Mouse (Mus musculus) cerebellum, adult (tissue): ENCODE measurements around the gene Lhfpl2.

Experiments used
- ATAC-seq: cut with Nextera tagmentation; 2 replicates; pipeline ENCODE4 v1.9.2; 2017; ENCODE audit warnings: mild to moderate bottlenecking, moderate library complexity, mixed read lengths; ENCODE audit not compliant: insufficient number of reproducible peaks, low FRiP score, low TSS enrichment

Lhfpl2 gene

DNA sequence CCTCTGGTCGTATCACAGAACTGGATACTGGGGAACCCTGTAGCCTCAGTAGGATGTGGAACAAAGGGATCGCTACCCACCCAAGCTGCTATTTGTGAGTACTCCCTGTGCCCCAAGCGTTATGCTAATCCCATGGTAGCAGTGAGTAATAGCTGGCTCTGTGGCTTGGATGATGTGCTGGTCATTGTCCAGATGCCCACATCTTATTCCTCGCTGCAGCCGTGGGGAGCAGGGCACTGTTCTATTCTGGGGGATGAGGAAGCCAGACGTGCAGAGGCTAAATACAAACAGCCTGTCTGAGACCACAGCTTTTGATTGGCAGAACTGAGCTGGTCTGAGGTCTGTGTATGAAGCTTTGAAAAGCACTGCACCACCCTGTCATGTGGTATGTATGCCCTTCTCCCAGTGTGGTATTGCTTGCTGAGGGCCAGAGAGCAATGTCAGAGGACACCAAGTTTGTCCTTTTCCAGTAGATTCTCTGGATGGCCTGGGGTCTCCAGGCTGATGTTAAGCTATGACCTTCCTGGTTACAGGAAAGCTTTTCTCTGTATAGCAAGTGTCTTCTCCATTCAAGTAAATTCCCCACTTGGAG is 111.8 kb downstream of the Lhfpl2 start:
- no peak for ATAC-seq

DNA sequence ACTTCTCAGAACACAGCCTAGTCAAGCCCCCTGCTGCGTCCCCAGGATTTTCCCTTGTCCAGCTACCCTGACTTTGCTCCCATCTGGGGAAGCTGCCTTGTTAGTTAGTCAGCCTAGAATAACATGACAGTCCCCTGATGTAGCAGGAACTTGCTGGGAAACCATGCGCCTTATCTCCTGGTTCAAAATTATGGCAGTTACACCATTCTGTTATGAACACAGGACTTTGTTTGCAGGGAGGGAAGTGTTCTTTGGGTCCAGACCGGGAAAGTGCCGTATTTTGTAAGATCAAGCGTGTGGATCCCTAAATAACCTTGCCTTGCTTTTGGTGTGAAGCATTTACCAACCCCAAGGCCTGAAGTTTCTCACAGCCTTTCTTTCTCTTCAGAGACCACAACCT is 114.0 kb downstream of the Lhfpl2 start:
- no peak for ATAC-seq

DNA sequence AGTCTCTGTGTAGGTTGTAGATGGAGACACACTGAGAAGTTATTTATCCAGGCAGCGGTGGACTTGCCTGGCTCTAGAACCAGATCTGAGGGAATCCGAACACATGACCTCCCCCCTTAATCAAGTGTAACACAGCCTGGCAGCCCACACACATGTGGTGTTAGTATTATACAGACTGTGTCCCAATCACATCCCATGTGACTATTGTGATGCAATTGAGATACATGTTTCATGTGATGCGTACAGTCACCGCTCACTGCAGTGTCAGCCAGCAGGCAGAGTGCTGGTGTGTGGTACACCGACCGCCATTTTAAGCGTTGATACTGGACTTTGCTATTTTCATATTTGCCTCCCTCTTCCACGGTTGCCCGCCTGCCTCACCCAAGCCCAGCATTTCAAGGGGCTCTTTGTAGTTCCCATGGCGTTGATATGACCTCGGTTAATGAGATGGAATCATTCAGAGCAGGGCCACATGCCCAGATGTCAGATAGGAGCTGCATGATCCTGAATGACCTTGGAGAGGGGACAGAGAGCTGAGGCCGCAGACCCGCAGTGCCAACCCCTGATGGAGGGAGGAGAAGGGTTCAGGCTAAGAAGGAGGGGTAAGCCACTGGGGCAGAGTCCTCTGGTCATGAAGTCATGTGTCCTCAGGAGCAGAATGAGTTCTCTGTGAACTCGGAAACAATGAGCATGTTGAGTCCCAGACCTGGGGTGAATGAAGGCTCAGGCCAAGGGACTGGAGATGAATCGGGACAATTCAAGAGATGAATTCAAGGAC is 115.1 kb downstream of the Lhfpl2 start:
- ATAC-seq = no peak

DNA sequence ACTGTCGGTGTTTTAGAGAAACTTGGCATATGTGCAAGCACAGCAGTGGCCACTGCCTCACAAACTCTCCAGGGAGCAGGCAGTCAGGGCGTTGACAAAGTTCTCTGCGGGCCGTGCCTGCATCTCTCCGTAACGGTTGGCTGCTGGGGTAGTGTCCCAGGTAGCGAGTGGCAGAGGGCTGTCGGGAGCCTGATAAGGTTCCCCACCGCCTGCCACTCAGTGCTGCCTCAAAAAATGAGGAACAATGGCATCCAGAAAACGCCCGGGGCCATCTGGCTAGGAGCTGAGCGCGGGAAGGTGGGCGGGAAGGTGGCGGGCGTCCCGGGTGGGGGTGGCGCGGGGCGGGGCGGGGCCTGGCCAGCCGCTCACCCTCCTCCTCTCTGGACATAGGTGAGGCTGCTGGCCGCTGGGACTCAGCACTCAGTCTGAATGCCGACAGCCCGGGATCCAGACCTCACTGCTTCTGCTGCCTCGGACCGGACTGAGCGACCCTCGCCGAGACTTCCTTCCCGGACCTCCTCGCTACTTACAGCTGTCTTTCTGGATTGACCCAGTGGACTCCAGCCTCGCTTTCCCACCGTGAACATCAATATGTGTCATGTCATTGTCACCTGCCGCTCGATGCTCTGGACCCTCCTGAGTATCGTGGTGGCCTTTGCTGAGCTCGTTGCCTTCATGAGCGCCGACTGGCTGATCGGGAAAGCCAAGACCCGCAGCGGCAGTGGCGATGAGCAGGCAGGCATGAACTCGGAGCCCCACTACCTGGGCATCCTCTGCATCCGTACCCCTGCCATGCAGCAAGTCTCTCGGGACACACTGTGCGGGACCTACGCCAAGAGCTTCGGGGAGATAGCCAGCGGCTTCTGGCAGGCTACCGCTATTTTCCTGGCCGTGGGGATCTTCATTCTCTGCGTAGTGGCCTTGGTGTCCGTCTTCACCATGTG is 116.3 kb downstream of the Lhfpl2 start:
- ATAC-seq = peak; percentile 31

DNA sequence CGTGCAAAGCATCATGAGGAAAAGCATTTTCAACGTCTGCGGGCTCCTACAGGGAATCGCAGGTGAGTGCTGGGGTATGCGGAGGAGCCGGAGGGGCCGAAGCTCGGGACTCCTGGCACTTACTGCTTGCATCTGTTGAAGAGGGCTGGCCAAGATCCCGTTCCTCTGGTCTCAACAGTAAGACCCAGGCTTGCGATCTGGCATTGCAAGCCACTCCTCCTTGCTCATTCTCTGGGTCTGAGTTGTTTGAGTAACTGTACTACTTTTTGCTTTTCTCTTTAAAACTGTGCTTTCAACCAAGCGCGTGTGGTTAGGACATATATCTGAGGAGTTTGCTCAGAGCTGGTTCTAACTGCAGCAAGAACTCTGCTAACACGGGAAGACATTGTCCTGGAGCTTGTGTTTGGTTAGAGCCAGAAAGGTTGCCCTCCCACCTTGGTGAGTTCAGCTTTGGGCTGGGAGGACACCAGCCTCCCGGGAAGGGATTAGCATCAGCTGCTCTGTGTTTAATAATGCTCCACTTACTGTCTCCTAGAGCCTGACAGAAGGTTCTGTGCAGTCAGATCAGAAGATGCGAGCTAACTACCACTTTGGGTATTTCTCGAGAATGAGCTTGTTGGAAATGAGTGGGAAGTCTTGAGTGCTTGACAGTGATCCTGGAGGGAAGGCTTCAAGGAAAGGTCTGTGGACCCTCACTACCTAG is 117.1 kb downstream of the Lhfpl2 start:
- ATAC-seq = no peak

DNA sequence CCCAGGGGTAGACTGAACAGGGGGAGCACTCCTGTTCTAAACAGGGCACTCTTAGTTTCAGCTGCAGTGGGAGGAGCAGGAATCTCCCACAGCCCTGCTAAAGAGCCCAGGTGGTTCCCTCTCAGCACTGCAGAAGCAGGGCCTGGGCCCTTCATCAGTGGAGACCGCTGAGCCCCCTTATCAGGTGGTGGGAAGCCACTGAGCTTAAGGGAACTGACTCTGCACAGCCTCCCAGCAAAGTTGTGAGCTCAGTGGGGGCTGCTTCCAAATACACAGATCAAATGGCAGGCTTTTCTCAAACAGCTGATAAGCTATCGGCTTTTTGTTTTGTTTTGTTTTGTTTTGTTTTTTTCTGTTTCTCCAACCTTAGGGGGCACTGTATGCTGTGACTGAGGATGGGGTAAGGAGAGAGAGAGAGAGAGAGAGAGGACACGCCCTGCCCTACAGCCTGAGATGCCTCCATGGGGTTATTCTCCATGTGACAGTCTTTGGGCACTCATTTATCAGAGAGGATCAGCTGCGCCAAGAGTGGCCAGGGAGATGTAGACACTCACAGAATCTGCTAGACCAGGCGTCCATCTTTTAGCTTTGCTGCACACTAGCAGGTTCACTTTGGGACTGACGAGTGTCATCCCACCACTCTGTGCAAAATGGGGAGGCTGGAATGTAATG is 117.9 kb downstream of the Lhfpl2 start:
- 0 out of 2 replicates have a peak, but pooled peaks have one; percentile 13 for ATAC-seq

DNA sequence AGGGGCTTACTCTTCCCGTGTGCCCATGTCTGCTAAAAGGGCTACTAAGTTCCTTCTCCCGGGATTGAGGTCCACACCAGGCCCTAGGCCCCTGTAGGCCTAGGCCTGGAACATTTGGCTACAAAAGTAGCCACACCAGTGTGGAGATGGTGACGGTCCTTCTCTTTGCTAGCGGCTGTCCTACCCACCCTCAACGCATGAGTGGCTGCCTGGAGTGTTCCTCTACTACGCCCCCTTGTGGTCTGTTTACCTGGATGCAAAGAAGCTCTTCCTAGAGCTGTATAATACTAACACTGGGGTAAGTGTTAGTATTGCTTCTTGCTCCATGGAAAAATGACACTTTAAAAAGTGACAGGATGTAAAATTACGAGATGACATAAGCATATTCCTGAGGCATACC is 119.6 kb downstream of the Lhfpl2 start:
- no peak for ATAC-seq

DNA sequence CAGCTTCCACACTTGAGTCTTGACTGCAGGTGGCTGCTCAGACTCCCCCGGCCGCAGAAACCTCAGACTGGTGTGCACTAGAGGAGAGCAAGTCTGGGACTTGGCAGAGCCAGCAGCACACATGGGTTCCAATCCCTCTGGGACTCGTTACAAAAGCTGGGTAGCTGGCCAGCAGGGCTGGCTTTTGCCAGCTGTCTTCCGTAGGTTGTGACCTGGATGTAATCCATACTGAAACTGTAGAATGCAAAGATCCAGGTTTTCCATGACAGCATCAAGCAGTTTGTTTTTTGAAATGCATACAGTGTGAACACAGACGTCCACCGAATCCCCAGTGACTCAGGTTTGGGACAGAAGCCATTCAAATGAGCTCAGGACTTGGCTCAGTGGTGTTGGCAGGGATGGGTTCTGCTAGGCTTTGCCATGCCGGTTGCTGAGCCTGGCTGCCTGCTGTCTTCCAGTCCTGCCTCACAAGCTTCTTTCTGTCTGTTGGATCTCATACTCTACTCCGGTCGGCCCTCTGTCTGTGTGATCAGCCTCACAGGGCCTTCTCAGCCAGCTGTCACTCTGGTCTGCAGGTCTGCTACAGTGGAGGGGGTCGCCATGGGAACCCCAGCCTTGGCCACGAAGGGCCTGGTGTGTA is 120.9 kb downstream of the Lhfpl2 start:
- ATAC-seq = peak; percentile 84

DNA sequence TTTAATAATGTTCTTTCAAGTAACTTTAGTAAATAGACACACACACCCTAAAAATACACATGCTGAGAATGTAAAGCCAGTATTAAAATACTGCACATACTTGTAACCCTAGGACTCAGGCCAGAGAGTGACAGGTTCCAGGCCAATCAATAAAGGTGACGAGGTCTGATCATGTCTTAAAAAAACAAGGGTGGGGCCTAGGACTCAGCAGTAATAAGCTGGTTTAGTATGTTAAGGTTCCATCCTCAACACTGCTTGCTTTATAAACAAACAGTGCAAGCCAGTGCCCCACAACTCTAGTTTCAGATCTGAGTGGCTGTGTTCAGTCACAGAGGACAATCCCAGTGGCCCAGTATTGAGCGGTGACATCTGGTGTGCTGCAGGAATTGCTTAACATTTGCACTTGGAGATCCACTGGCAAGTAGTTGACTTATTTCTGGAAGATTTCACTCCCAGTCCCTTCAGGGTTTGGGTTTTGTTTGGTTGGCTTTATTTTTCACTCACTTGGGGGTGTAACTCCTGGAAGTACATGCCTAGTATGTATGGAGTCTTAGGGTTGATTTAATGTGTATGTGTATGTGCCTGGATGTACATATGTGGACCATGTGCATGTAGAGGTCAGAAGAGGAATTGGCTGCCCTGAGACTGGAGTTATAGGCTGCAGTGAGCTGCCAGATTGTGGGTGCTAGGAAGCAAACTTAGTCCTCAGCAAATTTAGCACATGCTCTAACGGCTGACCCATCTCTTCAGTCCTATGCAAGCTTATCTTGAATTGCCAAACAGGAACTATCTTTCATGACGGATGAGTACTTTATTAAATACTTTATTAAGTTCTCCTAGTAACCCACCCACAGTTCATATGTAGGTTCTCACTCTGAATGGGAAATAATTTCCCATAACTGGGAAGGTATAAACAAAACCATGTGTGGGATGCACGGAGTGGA is 123.2 kb downstream of the Lhfpl2 start:
- ATAC-seq = no peak

DNA sequence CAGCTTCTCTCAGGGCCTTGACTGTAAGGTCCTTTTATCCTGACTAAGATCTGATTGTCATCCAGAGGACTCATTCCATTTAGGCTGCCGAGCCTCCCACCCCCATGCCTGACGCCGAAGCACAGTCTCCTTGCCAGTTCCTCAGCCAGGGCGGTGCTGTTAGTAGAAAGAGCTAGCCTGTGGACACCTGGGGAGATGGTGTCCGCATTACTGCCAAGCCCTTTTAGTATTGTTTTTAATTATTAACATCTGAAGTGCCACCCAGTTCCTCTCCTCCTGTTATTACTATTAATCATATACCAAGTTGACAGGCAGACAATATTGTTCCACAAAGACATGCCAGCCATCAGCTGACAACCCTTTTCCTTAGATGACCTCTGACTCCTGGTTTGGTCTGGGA is 124.4 kb downstream of the Lhfpl2 start:
- no peak for ATAC-seq

DNA sequence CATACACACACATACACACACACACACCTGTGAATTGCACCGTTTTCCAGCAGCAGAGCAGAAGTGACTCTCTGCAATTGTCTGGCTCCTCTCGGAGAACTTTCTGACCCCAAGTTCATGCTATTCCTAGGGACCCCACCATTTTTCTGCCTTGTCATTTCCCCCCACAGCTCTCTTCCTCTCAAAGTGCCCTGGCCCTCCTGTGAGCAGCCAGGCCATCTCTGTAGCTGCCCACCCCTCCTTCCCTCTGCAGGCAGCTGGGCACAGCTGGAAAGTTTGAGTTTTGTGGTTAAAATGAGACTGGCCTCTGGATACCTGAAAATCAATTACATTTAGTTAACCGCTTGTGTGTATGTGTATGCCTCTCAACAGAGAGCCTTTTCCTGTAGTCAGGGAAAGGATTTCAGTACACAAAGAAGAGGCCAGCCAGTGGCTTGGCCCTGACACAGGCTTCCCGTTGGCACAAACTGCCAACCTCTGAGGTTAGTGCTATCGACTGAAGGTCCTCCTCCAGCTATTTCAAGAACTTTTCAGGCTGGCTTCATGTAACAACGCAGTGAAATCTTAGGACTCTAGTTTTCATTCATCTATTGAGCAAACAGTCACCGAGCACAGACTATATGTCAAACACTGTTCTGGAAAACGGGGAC is 125.9 kb downstream of the Lhfpl2 start:
- ATAC-seq = no peak

DNA sequence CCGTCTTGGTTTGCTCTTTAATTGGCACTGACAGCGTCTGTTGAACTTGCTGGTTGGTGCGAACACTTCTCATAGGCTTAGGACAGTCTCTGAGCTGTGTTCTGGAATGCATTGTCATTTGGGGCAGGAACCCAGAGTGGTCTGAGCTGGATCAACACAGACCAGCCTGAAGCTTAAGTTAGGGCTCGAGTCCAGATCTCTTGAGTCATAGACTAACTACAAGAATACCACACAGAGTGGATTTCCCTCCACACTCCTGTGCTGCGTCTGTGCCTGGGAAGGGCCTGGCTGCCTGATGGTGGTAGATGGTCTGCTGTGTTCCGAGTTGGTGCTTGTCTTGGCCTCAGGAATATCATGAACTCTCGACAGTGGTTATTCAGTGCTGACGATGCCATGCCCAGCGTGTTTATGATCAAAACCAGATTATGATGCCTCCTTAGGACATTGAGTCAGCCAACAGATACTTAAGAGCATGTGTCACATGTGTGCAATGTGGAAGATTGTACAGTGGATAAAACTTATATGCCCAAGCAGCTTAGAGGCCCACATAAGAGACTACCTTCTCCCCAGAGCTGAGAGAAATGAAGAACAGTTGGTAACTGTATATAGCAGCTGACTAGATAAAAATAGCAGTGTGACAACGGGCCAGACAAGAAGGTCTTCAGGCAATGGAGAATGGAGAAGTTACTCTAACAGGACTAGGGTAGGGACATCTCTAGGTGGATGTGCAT is 127.3 kb downstream of the Lhfpl2 start:
- 0 out of 2 replicates have a peak, but pooled peaks have one; percentile 8 for ATAC-seq

DNA sequence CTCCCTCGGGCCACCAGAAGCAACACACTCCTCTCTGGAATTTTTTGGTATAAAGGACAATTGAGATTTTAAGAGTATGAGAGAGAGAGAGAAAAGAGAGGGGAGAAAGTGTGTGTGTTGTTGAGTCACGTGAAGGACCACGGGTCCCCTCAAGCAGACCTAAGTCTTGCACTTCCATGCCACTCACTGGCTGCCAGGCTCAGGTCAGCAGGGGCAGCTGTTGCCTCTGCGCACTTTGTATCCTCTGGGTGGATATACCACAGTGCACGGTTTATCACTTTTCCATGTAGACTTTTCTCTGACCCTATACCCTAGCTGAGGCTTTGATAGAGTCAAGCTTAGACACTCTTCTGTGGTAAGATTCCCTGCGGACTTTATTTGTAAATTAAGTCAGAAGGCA is 128.0 kb downstream of the Lhfpl2 start:
- ATAC-seq = no peak

DNA sequence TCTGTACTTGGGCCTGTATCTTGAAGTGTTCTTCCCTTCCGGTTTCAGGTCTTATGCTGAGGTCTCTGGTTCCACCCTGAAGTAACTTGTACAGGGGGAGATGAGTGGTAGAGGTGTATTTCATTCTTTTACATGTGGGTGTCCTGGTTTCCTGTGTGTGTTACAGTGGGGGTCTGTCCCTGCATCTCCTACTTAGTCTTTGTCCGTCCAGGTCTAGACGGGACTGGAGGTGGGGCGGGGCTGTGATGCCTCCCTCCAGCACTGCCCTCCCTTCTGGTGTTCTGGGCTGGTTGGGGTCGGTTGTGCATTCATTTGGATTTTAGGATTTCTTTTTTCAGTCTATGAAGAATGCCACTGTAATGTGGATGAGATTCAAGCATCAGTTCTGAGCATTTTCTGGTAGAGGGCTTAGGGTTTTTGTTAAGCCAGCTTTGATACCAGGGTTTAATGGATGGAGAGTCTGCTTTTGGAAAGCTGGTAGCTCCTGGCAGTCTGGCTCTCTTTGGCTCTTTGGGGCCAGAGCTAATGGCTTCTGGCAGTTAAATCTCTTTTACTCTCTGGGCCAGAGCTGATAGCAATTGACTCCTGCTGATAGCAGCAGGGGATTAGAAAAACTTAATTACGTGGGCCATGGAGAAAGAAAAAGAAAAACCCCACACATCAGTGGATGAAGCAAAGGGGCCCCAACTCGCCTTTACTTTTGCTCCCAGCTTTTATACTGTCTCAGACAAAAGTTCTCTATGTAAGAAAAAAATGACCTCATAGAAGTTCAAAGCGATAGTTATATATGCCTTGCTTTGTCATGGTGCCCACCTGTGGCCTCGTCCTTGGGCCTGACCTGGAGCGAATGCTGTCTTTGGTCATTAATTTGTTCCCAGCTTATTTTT is 130.8 kb downstream of the Lhfpl2 start:
- ATAC-seq = no peak

DNA sequence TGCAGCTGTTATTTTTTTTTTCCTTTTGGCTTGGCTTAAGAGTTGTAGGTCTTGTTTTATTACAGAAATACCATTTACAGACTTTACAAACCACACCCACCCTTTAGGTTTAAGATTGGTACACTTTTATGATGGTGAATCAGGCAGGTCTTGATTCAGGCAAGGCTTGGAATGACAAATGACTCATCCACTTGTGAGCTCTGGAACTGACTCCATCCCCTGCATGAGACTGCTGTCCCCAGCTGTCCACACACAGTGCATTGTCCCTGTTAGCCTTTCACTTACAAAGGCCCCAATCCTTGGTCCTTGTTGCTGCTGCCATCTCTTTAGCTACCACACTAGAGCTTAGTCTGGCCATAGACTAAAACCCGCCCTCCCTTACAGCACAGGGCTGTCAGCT is 132.8 kb downstream of the Lhfpl2 start:
- no peak for ATAC-seq

DNA sequence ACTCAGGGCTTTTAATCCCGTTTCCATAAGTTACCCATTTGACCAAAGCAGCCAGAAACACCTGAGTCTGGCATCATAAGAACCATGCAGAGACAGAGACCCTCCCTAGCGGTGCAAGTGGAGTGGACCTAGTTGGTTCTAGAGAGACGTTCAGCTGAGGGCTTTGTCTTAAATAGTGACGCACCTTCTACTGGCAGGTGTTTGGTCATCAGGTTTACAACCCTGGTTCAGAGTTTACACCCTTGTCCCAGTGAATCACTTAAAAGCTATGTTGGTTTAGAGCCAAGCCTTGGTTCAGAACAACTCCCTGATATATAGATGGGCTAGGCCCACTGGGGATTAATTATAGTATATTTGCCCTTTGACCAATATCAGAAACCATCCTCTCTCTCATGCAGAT is 135.6 kb downstream of the Lhfpl2 start:
- no peak for ATAC-seq
